Mouse (Mus musculus) left cerebral cortex, adult 9 months (tissue): ENCODE results near the gene Gm5148.

Source experiments
- DNase-seq, 2 experiments: peaks; one replicate each; pipeline ENCODE4 v3.0.0; 2022; ENCODE audit warnings: low spot score in 2 of 2

Gene Gm5148

GRCm38 (mm10) chr3:37738171-37738950 is 14.1 kb upstream of the Gm5148 start:
- DNase-seq, result no peak

- DNase-seq, result peak in 1 of 2 experiments; percentile 64
Measured at GRCm38 (mm10) chr3:37737407-37737806, 13.1 kb upstream of the Gm5148 start.

- DNase-seq, result no peak
Measured at GRCm38 (mm10) chr3:37735166-37735565, 10.9 kb upstream of the Gm5148 start.

GRCm38 (mm10) chr3:37729142-37729541 is 4.9 kb upstream of the Gm5148 start:
- peak in 1 of 2 experiments; percentile 36 for DNase-seq

GRCm38 (mm10) chr3:37728112-37729100 is 4.1 kb upstream of the Gm5148 start:
- no peak for DNase-seq

GRCm38 (mm10) chr3:37727392-37727791 is 3.1 kb upstream of the Gm5148 start:
- DNase-seq, result no peak

GRCm38 (mm10) chr3:37726501-37727140 is 2.3 kb upstream of the Gm5148 start:
- no peak for DNase-seq

GRCm38 (mm10) chr3:37724946-37725735 is 851 bp upstream of the Gm5148 start:
- no peak for DNase-seq

- peak; percentile 44 to 70 for DNase-seq
Measured at GRCm38 (mm10) chr3:37723662-37724170, 574 bp downstream of the Gm5148 start.

GRCm38 (mm10) chr3:37723061-37723521 is 1.2 kb downstream of the Gm5148 start:
- DNase-seq, result peak in 1 of 2 experiments; percentile 40

- DNase-seq, result peak in 1 of 2 experiments; percentile 18
Measured at GRCm38 (mm10) chr3:37722487-37723060, 1.7 kb downstream of the Gm5148 start.

- no peak for DNase-seq
Measured at GRCm38 (mm10) chr3:37716992-37717391, 7.3 kb downstream of the Gm5148 start.

GRCm38 (mm10) chr3:37715734-37716133 is 8.6 kb downstream of the Gm5148 start:
- no peak for DNase-seq

GRCm38 (mm10) chr3:37712501-37712900 is 11.8 kb downstream of the Gm5148 start:
- DNase-seq, result no peak

GRCm38 (mm10) chr3:37711639-37712038 is 12.7 kb downstream of the Gm5148 start:
- DNase-seq, result no peak

GRCm38 (mm10) chr3:37707801-37708200 is 16.5 kb downstream of the Gm5148 start:
- no peak for DNase-seq

GRCm38 (mm10) chr3:37706439-37706838 is 17.9 kb downstream of the Gm5148 start:
- DNase-seq, result no peak

- DNase-seq, result no peak
Measured at GRCm38 (mm10) chr3:37705436-37705835, 18.9 kb downstream of the Gm5148 start.

- DNase-seq, result no peak
Measured at GRCm38 (mm10) chr3:37704701-37705279, 19.5 kb downstream of the Gm5148 start.

GRCm38 (mm10) chr3:37703066-37703465 is 21.2 kb downstream of the Gm5148 start:
- no peak for DNase-seq
